Mouse (Mus musculus): ENCODE measurements around the gene Thra. TPM values are rescaled to one million over a fixed set of nuclear protein-coding genes. Genes with fewer than 3 reads are reported as not detected.

Gene Thra
- polyA plus RNA-seq, 1 experiment from 2014 or later, result 6.1 TPM

DNA sequence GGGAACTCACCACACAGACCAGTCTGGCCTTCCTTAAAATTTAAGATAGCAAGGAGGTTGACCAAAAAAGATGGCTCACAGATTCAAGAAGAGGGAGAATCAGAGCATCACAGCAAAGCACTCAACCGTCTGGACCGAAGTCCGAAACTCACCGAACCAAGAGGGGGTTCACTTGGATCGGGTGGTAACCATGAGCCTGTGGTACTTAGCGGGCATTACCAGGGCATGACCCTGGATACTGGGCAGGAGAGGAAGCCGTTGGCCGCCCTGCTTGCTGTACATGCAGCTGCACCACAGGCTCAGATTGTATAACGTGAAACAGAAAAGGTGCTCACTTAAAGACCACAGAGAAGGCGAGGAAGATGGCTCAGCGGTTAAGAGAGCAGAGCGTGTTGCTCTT lies 43.2 kb upstream of the Thra start:
- Histone ChIP-seq H3K27me3 (ENCODE audit: insufficient read depth, low read length) (no peaks in the 10 kb centered on the region), H3K36me3 (replicated peaks; ENCODE audit: insufficient read depth, low read length) (peaks cover 33% of the 10 kb centered on the region), H3K9ac (replicated peaks) (no peak overlapping the region), H3K9me3 (ENCODE audit: low read length) (no peaks in the 10 kb centered on the region), H3K4me3 (ENCODE audit: low read depth, low read length) (no peak overlapping the region), H3K4me1 (ENCODE audit: insufficient read depth) (no peaks in the 10 kb centered on the region; the same call in 1 of the 2 replicates), H3K27ac (ENCODE audit: low read depth) (no peak overlapping the region), H3K4me2 (ENCODE audit: low read depth, low read length) (no peak overlapping the region)
- ATAC-seq (no peak), DNase-seq (no peak)
- WGBS (ENCODE audit: insufficient replicate concordance), result 87% methylated on average over 12 of the region's 12 CpGs
- no peak for TF ChIP-seq EP300 (IDR thresholded peaks at IDR 0.05; ENCODE audit: low read depth)
- no peak for TF ChIP-seq CTCF (IDR thresholded peaks at IDR 0.05; ENCODE audit: low read depth)

DNA sequence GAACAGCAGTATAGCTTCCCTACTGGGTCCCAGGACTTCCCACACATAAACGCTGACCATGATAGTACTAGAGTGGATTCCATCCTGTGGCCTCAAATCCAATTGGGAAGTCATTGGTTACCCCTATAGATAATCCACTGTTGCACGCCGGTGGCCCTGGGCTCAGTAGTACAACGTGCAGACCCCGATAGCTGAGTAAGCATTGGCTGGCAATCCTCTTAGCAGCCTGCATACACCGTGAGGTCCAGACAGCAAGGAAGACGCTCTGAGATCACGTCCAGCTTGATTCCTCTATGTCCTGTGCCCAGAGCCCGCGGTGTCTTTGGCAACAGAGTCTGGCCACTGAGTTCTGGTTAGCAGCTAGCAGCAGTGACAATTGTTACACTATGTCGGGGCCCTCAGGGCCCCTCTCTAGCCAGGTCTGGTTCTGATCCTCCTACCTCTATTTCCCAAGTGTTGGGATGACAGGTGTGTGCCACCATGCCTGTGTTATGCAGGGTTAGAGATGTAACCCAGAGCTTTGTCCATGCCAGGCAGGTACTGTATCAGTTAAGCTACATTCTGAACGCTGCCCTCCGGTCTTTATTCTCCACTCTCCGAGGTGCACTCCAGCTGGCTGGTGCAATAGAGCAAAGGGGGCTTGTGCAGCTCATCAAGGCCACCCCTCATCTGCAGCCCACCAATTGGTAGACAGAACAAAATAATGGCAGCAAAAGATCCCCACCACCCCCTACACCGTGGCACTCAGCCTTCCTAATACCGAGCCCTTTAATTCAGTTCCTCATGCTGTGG lies 41.4 kb upstream of the Thra start:
- 80% methylated on average over 16 of the region's 16 CpGs for WGBS (ENCODE audit: insufficient replicate concordance)
- DNase-seq (no peak), ATAC-seq (no peak)
- no peak overlapping the region for H3K4me3 ChIP-seq (ENCODE audit: low read depth, low read length)
- no peak for TF ChIP-seq CTCF (IDR thresholded peaks at IDR 0.05; ENCODE audit: low read depth)
- TF ChIP-seq EP300 (IDR thresholded peaks at IDR 0.05; ENCODE audit: low read depth), result no peak
- H3K9ac ChIP-seq (replicated peaks), result no peak overlapping the region
- H3K36me3 ChIP-seq (replicated peaks; ENCODE audit: insufficient read depth, low read length), result peaks cover 20% of the 10 kb centered on the region
- H3K4me1 ChIP-seq (ENCODE audit: insufficient read depth), result no peaks in the 10 kb centered on the region; the same call in 1 of the 2 replicates
- no peaks in the 10 kb centered on the region for H3K27me3 ChIP-seq (ENCODE audit: insufficient read depth, low read length)
- no peak overlapping the region for H3K27ac ChIP-seq (ENCODE audit: low read depth)
- H3K4me2 ChIP-seq (ENCODE audit: low read depth, low read length), result no peak overlapping the region
- no peaks in the 10 kb centered on the region for H3K9me3 ChIP-seq (ENCODE audit: low read length)

DNA sequence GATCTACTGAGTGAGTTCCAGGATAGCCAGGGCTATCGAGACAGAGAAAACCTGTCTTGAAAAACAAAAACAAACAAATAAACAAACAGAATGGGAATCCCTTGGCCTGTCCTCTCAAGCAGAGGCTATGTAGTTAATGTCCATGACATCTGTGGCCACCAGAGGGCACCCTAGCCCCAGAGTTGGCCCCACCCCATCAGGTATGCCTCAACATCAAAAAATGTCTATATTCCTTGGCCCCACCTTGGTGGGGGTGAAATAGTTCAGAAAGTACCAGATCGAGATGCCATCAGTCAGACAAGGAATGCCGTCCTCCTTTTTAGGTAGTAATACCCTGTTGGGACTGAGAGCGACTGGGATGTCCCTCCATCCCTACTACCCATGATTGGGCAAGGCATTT lies 40.5 kb upstream of the Thra start:
- H3K27me3 ChIP-seq (ENCODE audit: insufficient read depth, low read length), result no peaks in the 10 kb centered on the region
- no peak overlapping the region for H3K9ac ChIP-seq (replicated peaks)
- no peaks in the 10 kb centered on the region; the same call in 1 of the 2 replicates for H3K4me1 ChIP-seq (ENCODE audit: insufficient read depth)
- 34% methylated on average over 4 of the region's 4 CpGs for WGBS (ENCODE audit: insufficient replicate concordance)
- ATAC-seq (peak; percentile 60), DNase-seq (peak; percentile 84)
- H3K27ac ChIP-seq (ENCODE audit: low read depth), result no peak overlapping the region
- no peaks in the 10 kb centered on the region for H3K9me3 ChIP-seq (ENCODE audit: low read length)
- H3K4me3 ChIP-seq (ENCODE audit: low read depth, low read length), result no peak overlapping the region
- no peak overlapping the region for H3K4me2 ChIP-seq (ENCODE audit: low read depth, low read length)
- TF ChIP-seq CTCF (IDR thresholded peaks at IDR 0.05; ENCODE audit: low read depth) (peak; percentile 95), EP300 (IDR thresholded peaks at IDR 0.05; ENCODE audit: low read depth) (no peak)
- H3K36me3 ChIP-seq (replicated peaks; ENCODE audit: insufficient read depth, low read length), result peaks cover 15% of the 10 kb centered on the region

DNA sequence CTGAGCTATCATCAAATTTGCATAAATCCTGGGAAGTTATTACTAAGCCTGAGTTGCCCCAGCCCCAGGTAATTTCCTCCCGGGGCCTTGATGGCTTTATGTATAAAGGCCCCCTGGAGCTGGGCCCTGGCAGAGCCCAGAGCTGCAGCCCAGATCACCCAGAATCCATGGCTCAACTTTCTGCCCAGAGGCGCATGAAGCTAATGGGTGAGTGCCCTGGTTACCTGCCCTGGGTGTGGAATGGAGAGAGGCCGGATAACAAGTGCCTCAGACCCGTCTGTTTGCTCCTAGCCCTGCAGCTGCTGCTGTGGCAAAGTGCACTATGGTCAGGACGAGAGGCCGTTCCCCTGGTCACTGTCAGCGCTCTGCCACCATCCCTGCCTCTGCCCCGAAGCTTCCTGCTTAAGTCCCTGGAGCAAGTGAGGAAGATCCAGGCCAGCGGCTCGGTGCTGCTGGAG lies 39.2 kb upstream of the Thra start, which contains the start of gene Csf3:
Gene Csf3, plus strand, starts transcription at position 51 of the 458 bp plus-strand sequence.
- Histone ChIP-seq H3K4me1 (ENCODE audit: insufficient read depth) (no peaks in the 10 kb centered on the region; the same call in 1 of the 2 replicates), H3K9ac (replicated peaks) (no peak within 1 kb of the TSS), H3K4me2 (ENCODE audit: low read depth, low read length) (no peak within 1 kb of the TSS), H3K27me3 (ENCODE audit: insufficient read depth, low read length) (no peaks in the 10 kb centered on the region), H3K36me3 (replicated peaks; ENCODE audit: insufficient read depth, low read length) (peaks cover 16% of the 10 kb centered on the region), H3K9me3 (ENCODE audit: low read length) (no peaks in the 10 kb centered on the region), H3K4me3 (ENCODE audit: low read depth, low read length) (no peak within 1 kb of the TSS), H3K27ac (ENCODE audit: low read depth) (no peak within 1 kb of the TSS)
- no peak for TF ChIP-seq EP300 (IDR thresholded peaks at IDR 0.05; ENCODE audit: low read depth)
- WGBS (ENCODE audit: insufficient replicate concordance), result 62% methylated on average over 10 of the region's 10 CpGs
- ATAC-seq (0 out of 2 replicates have a peak, but pooled peaks have one; percentile 28), DNase-seq (no peak)

DNA sequence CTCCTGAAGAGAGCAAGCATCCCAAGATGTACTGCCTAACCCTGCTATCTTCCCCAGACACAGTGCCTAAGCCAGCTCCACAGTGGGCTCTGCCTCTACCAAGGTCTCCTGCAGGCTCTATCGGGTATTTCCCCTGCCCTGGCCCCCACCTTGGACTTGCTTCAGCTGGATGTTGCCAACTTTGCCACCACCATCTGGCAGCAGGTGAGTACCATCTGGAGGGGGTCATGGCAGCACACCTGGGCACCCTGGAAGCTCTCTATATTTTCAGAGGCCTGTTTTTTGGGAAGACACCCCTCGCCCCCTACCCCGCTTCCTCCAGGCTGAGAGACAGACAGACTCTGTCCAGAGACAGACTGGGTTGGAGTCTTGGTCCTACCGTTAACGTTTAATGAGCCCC lies 38.1 kb upstream of the Thra start:
- H3K9ac ChIP-seq (replicated peaks), result no peak overlapping the region
- WGBS (ENCODE audit: insufficient replicate concordance), result 68% methylated on average over 5 of the region's 5 CpGs
- H3K4me2 ChIP-seq (ENCODE audit: low read depth, low read length), result no peak overlapping the region
- peaks cover 25% of the 10 kb centered on the region for H3K36me3 ChIP-seq (replicated peaks; ENCODE audit: insufficient read depth, low read length)
- no peak overlapping the region for H3K27ac ChIP-seq (ENCODE audit: low read depth)
- no peaks in the 10 kb centered on the region for H3K27me3 ChIP-seq (ENCODE audit: insufficient read depth, low read length)
- no peak for ATAC-seq
- no peaks in the 10 kb centered on the region for H3K9me3 ChIP-seq (ENCODE audit: low read length)
- TF ChIP-seq CTCF (IDR thresholded peaks at IDR 0.05; ENCODE audit: low read depth) (no peak), EP300 (IDR thresholded peaks at IDR 0.05; ENCODE audit: low read depth) (no peak)
- no peak overlapping the region for H3K4me3 ChIP-seq (ENCODE audit: low read depth, low read length)
- peaks cover under 1% of the 10 kb centered on the region for H3K4me1 ChIP-seq (ENCODE audit: insufficient read depth)
- no peak for DNase-seq

DNA sequence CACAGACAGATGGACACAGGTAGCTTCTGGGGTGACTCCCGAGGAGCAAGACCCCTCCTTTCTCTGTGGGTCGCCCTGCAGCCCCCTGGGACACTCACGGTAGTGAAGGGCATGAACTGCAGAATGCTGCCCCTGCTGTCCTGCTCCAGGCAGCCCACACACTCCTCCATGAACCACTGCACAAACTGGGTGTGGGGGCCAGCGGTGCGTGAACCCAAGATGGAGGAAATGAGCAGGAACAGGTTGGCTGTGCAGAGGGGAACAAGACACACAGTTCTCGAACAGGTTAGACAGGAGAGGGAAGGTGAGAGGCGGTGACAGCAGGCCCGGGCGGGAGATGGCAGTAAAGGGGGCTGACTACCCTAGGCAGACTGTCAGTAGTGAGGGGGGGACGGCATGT lies 35.4 kb upstream of the Thra start:
- H3K27me3 ChIP-seq (ENCODE audit: insufficient read depth, low read length), result no peaks in the 10 kb centered on the region
- no peak for DNase-seq
- no peak for ATAC-seq
- TF ChIP-seq CTCF (IDR thresholded peaks at IDR 0.05; ENCODE audit: low read depth) (no peak), EP300 (IDR thresholded peaks at IDR 0.05; ENCODE audit: low read depth) (no peak)
- H3K36me3 ChIP-seq (replicated peaks; ENCODE audit: insufficient read depth, low read length), result peaks cover 29% of the 10 kb centered on the region
- no peak overlapping the region for H3K4me2 ChIP-seq (ENCODE audit: low read depth, low read length)
- WGBS (ENCODE audit: insufficient replicate concordance), result 76% methylated on average over 10 of the region's 10 CpGs
- H3K4me3 ChIP-seq (ENCODE audit: low read depth, low read length), result no peak overlapping the region
- H3K9me3 ChIP-seq (ENCODE audit: low read length), result no peaks in the 10 kb centered on the region
- no peak overlapping the region for H3K9ac ChIP-seq (replicated peaks)
- peaks cover 25% of the 10 kb centered on the region for H3K4me1 ChIP-seq (ENCODE audit: insufficient read depth)
- no peak overlapping the region for H3K27ac ChIP-seq (ENCODE audit: low read depth)

Measured in liver, postnatal 0 days (tissue).